Comparison of ENCODE assay signal across 8 mouse cellular contexts in the genomic region with DNA sequence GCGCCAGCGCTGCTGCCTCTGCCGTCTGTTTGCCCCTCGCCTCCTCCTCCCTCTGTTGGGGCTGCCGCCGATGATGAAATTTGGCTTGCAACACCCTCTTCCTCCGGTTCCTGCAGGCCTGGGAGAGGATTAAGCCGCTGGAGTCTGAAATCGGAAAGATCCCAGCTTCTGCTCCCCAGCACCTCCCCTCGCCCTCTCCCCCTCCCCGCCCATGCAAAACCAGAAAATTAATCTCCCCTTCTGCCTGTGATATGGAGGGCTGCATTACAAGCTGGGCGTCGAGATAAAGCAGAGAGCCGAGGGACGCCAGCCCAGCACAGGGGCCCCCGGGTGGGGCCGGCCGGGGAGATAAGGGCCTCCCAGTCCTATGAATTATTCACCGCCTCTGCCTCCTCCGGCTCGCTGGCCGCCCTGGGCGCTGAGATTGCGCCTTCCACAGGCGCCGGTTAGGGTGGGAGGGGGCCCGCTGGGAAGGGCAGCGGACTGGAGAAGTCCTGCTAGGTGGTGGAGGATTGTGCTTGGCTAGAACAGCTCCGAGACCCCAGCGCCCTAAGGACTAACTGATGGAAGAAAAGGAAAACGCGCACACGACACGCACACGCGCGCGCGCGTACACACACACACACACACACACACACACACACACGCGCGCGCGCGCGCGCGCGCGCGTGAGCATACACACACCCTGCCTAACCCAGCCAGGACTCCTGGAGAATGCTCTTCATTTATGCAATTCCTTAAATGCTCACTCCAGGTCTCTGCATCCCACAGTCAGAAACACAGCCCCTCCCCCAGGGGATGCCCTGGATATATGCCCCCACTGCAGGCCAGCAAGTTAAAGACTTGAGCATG. TPM values are rescaled to one million over a fixed set of nuclear protein-coding genes. Genes with fewer than 3 reads are reported as not detected.
DNase-seq lines count a peak whose midpoint lies in the region; ATAC-seq and TF ChIP-seq lines count a peak whose summit lies in the region.

No protein-coding gene starts in this region.

- H3K9me3 ChIP-seq in erythroblast, embryonic 14.5 days (ENCODE audit: control insufficient read depth, low read length), result peaks cover 6% of the 10 kb centered on the region
- no peaks in the 10 kb centered on the region for H3K9me3 ChIP-seq in heart, embryonic 16.5 days (replicated peaks; ENCODE audit: control insufficient read depth, low read length)
- no peaks in the 10 kb centered on the region for H3K9me3 ChIP-seq in lung, embryonic 16.5 days (ENCODE audit: control insufficient read depth, low read length)

- 0 out of 2 replicates have a peak, but pooled peaks have one; percentile 14 for TF ChIP-seq POLR2A in olfactory bulb, adult 2 months (IDR thresholded peaks at IDR 0.05; ENCODE audit: insufficient read depth, low read depth, low read length)

- no peaks in the 10 kb centered on the region for H3K36me3 ChIP-seq in erythroblast, embryonic 14.5 days (ENCODE audit: control insufficient read depth)
- no peaks in the 10 kb centered on the region for H3K36me3 ChIP-seq in heart, embryonic 16.5 days (ENCODE audit: control insufficient read depth, insufficient read depth)
- no peaks in the 10 kb centered on the region for H3K36me3 ChIP-seq in lung, embryonic 16.5 days (ENCODE audit: control insufficient read depth, insufficient read depth, low read length)

- H3K4me3 ChIP-seq in brown adipose tissue, adult 24 weeks (ENCODE audit: insufficient read depth, low read depth, low read length), result peak overlapping the region; percentile 41
- peak overlapping the region; percentile 17 for H3K4me3 ChIP-seq in erythroblast, embryonic 14.5 days (replicated peaks)
- peak overlapping the region; percentile 54 for H3K4me3 ChIP-seq in heart, embryonic 16.5 days (ENCODE audit: low read length)
- H3K4me3 ChIP-seq in lung, embryonic 16.5 days (ENCODE audit: low read length), result peak overlapping the region; percentile 51
- peak overlapping the region; percentile 51 for H3K4me3 ChIP-seq in olfactory bulb, adult 2 months (ENCODE audit: insufficient read depth, low read depth, low read length)

- peak; percentile 91 for DNase-seq in MN1 (ENCODE audit: low spot score)
- peak; percentile 49 for DNase-seq in layer of hippocampus, adult 9-10 months (ENCODE audit: low spot score)
- no peak for DNase-seq in T-cell, adult 2 months (ENCODE audit: low spot score)

- no peak overlapping the region for H3K27ac ChIP-seq in brown adipose tissue, adult 24 weeks (replicated peaks; ENCODE audit: low read depth, low read length)
- peak overlapping the region; percentile 51 for H3K27ac ChIP-seq in heart, embryonic 16.5 days (ENCODE audit: low read length)
- H3K27ac ChIP-seq in lung, embryonic 16.5 days (ENCODE audit: low read length), result no peak overlapping the region
- H3K27ac ChIP-seq in olfactory bulb, adult 2 months (ENCODE audit: insufficient read depth, low read depth, low read length), result peak overlapping the region; percentile 43

- under 1% methylated on average over 52 of the region's 52 CpGs for WGBS in heart, embryonic 16.5 days
- under 1% methylated on average over 49 of the region's 52 CpGs for WGBS in lung, embryonic 16.5 days
- WGBS in olfactory bulb, adult 2 months, result under 1% methylated on average over 49 of the region's 52 CpGs

- peaks cover 2% of the 10 kb centered on the region; the same call in 1 of the 2 replicates for H3K4me1 ChIP-seq in brown adipose tissue, adult 24 weeks (ENCODE audit: control insufficient read depth, insufficient read depth, insufficient read length, low read length)
- peaks cover 38% of the 10 kb centered on the region for H3K4me1 ChIP-seq in erythroblast, embryonic 14.5 days (ENCODE audit: control insufficient read depth)
- peaks cover 13% of the 10 kb centered on the region for H3K4me1 ChIP-seq in heart, embryonic 16.5 days (ENCODE audit: control insufficient read depth, insufficient read depth, low read length)
- H3K4me1 ChIP-seq in lung, embryonic 16.5 days (replicated peaks; ENCODE audit: control insufficient read depth, insufficient read depth, low read length), result peaks cover 17% of the 10 kb centered on the region
- H3K4me1 ChIP-seq in olfactory bulb, adult 2 months (ENCODE audit: control insufficient read depth, insufficient read depth, low read length), result peaks cover 27% of the 10 kb centered on the region

- peaks cover 96% of the 10 kb centered on the region for H3K27me3 ChIP-seq in erythroblast, embryonic 14.5 days (ENCODE audit: control insufficient read depth)
- H3K27me3 ChIP-seq in heart, embryonic 16.5 days (ENCODE audit: control insufficient read depth, insufficient read depth, low read length), result peaks cover 40% of the 10 kb centered on the region
- H3K27me3 ChIP-seq in lung, embryonic 16.5 days (ENCODE audit: control insufficient read depth, insufficient read depth, low read depth, low read length), result peaks cover 27% of the 10 kb centered on the region

- H3K9ac ChIP-seq in heart, embryonic 16.5 days (ENCODE audit: low read length), result peak overlapping the region; percentile 61
- peak overlapping the region; percentile 64 for H3K9ac ChIP-seq in lung, embryonic 16.5 days (ENCODE audit: low read length)

- peak overlapping the region; percentile 79 for H3K4me2 ChIP-seq in heart, embryonic 16.5 days (ENCODE audit: low read depth, low read length)
- peak overlapping the region; percentile 96 for H3K4me2 ChIP-seq in lung, embryonic 16.5 days (ENCODE audit: low read depth, low read length)

- TF ChIP-seq CTCF in olfactory bulb, adult 2 months (IDR thresholded peaks at IDR 0.05; ENCODE audit: insufficient read depth, low read depth, low read length), result no peak

- peak; percentile 84 for ATAC-seq in heart, embryonic 16.5 days (replicated peaks; ENCODE audit: extremely low read depth, insufficient read depth, low FRiP score)
- peak; percentile 83 for ATAC-seq in lung, embryonic 16.5 days (ENCODE audit: low read depth)

RNA-seq across cellular contexts. Expression of a gene that starts 5.3 kb away (rescaled TPM):
- polyA plus RNA-seq in brown adipose tissue, adult 24 weeks (2012; ENCODE audit: insufficient read depth, insufficient read length, missing spikeins), result not detected in 2 replicates
- polyA plus RNA-seq in erythroblast, embryonic 14.5 days (2012), result not detected in 2 replicates
- 1.6 TPM in 2 replicates for polyA plus RNA-seq in heart, embryonic 16.5 days (2015; fragmentation: Nextera tagmentation; extraction: Ambion mirVana)
- 1.6 and 1.7 TPM in 2 replicates for polyA plus RNA-seq in lung, embryonic 16.5 days (2015; fragmentation: Nextera tagmentation; extraction: Ambion mirVana)
- polyA plus RNA-seq in olfactory bulb, adult 2 months (2012; ENCODE audit: insufficient read depth, insufficient read length, low replicate concordance, missing spikeins), result not detected in 2 replicates

RNA-seq across cellular contexts. Expression of a gene that starts 13.4 kb away (rescaled TPM):
- 1.9 TPM in 1 of 2 replicates, not detected in the other for polyA plus RNA-seq in brown adipose tissue, adult 24 weeks (2012; ENCODE audit: insufficient read depth, insufficient read length, missing spikeins)
- polyA plus RNA-seq in erythroblast, embryonic 14.5 days (2012), result 2.5 and 4.0 TPM in 2 replicates
- polyA plus RNA-seq in heart, embryonic 16.5 days (2015; fragmentation: Nextera tagmentation; extraction: Ambion mirVana), result 129 and 134 TPM in 2 replicates
- 165 and 178 TPM in 2 replicates for polyA plus RNA-seq in lung, embryonic 16.5 days (2015; fragmentation: Nextera tagmentation; extraction: Ambion mirVana)
- not detected in 2 replicates for polyA plus RNA-seq in olfactory bulb, adult 2 months (2012; ENCODE audit: insufficient read depth, insufficient read length, low replicate concordance, missing spikeins)

RNA-seq across cellular contexts. Expression of a gene that starts 37.1 kb away (rescaled TPM):
- polyA plus RNA-seq in brown adipose tissue, adult 24 weeks (2012; ENCODE audit: insufficient read depth, insufficient read length, missing spikeins), result 14.9 and 17.4 TPM in 2 replicates
- 1.9 and 2.0 TPM in 2 replicates for polyA plus RNA-seq in erythroblast, embryonic 14.5 days (2012)
- polyA plus RNA-seq in heart, embryonic 16.5 days (2015; fragmentation: Nextera tagmentation; extraction: Ambion mirVana), result 21.7 and 21.9 TPM in 2 replicates
- 31.1 and 34.5 TPM in 2 replicates for polyA plus RNA-seq in lung, embryonic 16.5 days (2015; fragmentation: Nextera tagmentation; extraction: Ambion mirVana)
- polyA plus RNA-seq in olfactory bulb, adult 2 months (2012; ENCODE audit: insufficient read depth, insufficient read length, low replicate concordance, missing spikeins), result 510 TPM in 1 of 2 replicates, not detected in the other

RNA-seq across cellular contexts. Expression of a gene that starts 40.5 kb away (rescaled TPM):
- polyA plus RNA-seq in brown adipose tissue, adult 24 weeks (2012; ENCODE audit: insufficient read depth, insufficient read length, missing spikeins), result not detected in 2 replicates
- 0.25 TPM in 1 of 2 replicates, not detected in the other for polyA plus RNA-seq in erythroblast, embryonic 14.5 days (2012)
- not detected in 2 replicates for polyA plus RNA-seq in heart, embryonic 16.5 days (2015; fragmentation: Nextera tagmentation; extraction: Ambion mirVana)
- not detected in 2 replicates for polyA plus RNA-seq in lung, embryonic 16.5 days (2015; fragmentation: Nextera tagmentation; extraction: Ambion mirVana)
- not detected in 2 replicates for polyA plus RNA-seq in olfactory bulb, adult 2 months (2012; ENCODE audit: insufficient read depth, insufficient read length, low replicate concordance, missing spikeins)

RNA-seq across cellular contexts. Expression of a gene that starts 52.5 kb away (rescaled TPM):
- polyA plus RNA-seq in brown adipose tissue, adult 24 weeks (2012; ENCODE audit: insufficient read depth, insufficient read length, missing spikeins), result 4,943 and 5,428 TPM in 2 replicates
- 0.07 and 0.15 TPM in 2 replicates for polyA plus RNA-seq in erythroblast, embryonic 14.5 days (2012)
- 2.4 and 2.7 TPM in 2 replicates for polyA plus RNA-seq in heart, embryonic 16.5 days (2015; fragmentation: Nextera tagmentation; extraction: Ambion mirVana)
- polyA plus RNA-seq in lung, embryonic 16.5 days (2015; fragmentation: Nextera tagmentation; extraction: Ambion mirVana), result 3.3 and 3.7 TPM in 2 replicates
- not detected in 2 replicates for polyA plus RNA-seq in olfactory bulb, adult 2 months (2012; ENCODE audit: insufficient read depth, insufficient read length, low replicate concordance, missing spikeins)

Comparison
In these comparisons a context has a peak if more than half of its experiments do, and no peak if none do; other contexts are left out.
1. H3K27ac ChIP-seq: peak in heart, embryonic 16.5 days (single experiment) and olfactory bulb, adult 2 months (single experiment); none in brown adipose tissue, adult 24 weeks (single experiment) and lung, embryonic 16.5 days (single experiment).
2. RNA of a gene that starts 13.4 kb away (polyA plus RNA-seq): 165 to 178 TPM in lung, embryonic 16.5 days and 129 to 134 TPM in heart, embryonic 16.5 days; 2.5 to 4.0 TPM in erythroblast, embryonic 14.5 days, 1.9 TPM in brown adipose tissue, adult 24 weeks and not detected in olfactory bulb, adult 2 months; every median in the first group is over 10 times any median in the second.
3. Peak in every context shown above with its lines, with median percentiles within 50 percentile points of each other: H3K4me3 ChIP-seq.